Mouse (Mus musculus) olfactory bulb, adult 2 months (tissue): ENCODE measurements around the gene Rab37. TPM values are rescaled to one million over a fixed set of nuclear protein-coding genes. Genes with fewer than 3 reads are reported as not detected.

ENCODE experiments used
- H3K27ac ChIP-seq: fragments of 200-500 bp; 2 replicates; pipeline ENCODE4 v1.5.1; 2012; ENCODE audit warnings: low read depth, low read length; ENCODE audit not compliant: insufficient read depth
- H3K4me1 ChIP-seq: fragments of 200-500 bp; 2 replicates; pipeline ENCODE4 v1.6.1; 2012; ENCODE audit warnings: low read length; ENCODE audit not compliant: control insufficient read depth, insufficient read depth
- H3K4me3 ChIP-seq: fragments of 200-500 bp; 2 replicates; pipeline ENCODE4 v1.5.1; 2012; ENCODE audit warnings: mild to moderate bottlenecking, low read depth, low read length, moderate library complexity; ENCODE audit not compliant: insufficient read depth
- CTCF ChIP-seq: fragments of 200-500 bp; IDR thresholded peaks from 2 replicates; pipeline ENCODE4 v1.5.1; 2012; ENCODE audit warnings: low read depth, mild to moderate bottlenecking, low read length, moderate library complexity; ENCODE audit not compliant: insufficient read depth
- POLR2A ChIP-seq: fragments of 200-500 bp; IDR thresholded peaks from 2 replicates; pipeline ENCODE4 v1.6.1; 2012; ENCODE audit warnings: mild to moderate bottlenecking, low read depth, low read length, moderate library complexity; ENCODE audit not compliant: insufficient read depth
- WGBS: fragments of 180-500 bp; shearing (Covaris S2); methylation state at CpG from one replicate; pipeline ENCODE4 v1.1.7; 2018; 5-methylcytosine and 5-hydroxymethylcytosine counted together
- polyA plus RNA-seq: library from polyadenylated mRNA; stranded (reverse); fragments of >200 nt; gene quantifications from 2 replicates; pipeline ENCODE4 v1.2.4, GENCODE M21; 2012; ENCODE audit warnings: low replicate concordance; ENCODE audit not compliant: missing spikeins, insufficient read depth, insufficient read length

The Rab37 gene
- polyA plus RNA-seq, 1 experiment, result not detected

- no peak overlapping the region for H3K4me3 ChIP-seq
- no peak overlapping the region for H3K27ac ChIP-seq
- H3K4me1 ChIP-seq, result peaks cover 27% of the 10 kb centered on the region
- 64% methylated on average over 9 of the region's 9 CpGs for WGBS
- TF ChIP-seq POLR2A (no peak), CTCF (no peak)
Observed at GRCm38 (mm10) chr11:115161578-115162204, 70.5 kb downstream of the Rab37 start.

- Histone ChIP-seq H3K27ac (no peak overlapping the region), H3K4me3 (no peak overlapping the region), H3K4me1 (peaks cover 27% of the 10 kb centered on the region)
- TF ChIP-seq POLR2A, result no peak
- TF ChIP-seq CTCF, result no peak
- 48% methylated on average over 9 of the region's 9 CpGs for WGBS
Observed at GRCm38 (mm10) chr11:115162205-115162601, 71.0 kb downstream of the Rab37 start.

- WGBS, result 1% methylated on average over 47 of the region's 47 CpGs
- H3K4me1 ChIP-seq, result peaks cover 27% of the 10 kb centered on the region
- H3K4me3 ChIP-seq, result peak within 1 kb of the TSS; percentile 49
- TF ChIP-seq POLR2A (no peak), CTCF (no peak)
- H3K27ac ChIP-seq, result no peak within 1 kb of the TSS
Observed at GRCm38 (mm10) chr11:115162832-115163480, 71.7 kb downstream of the Rab37 start, which contains the start of gene Slc9a3r1. TSS of gene Slc9a3r1 (plus strand) at chr11:115163341.

- Histone ChIP-seq H3K27ac (no peak overlapping the region), H3K4me1 (peaks cover 27% of the 10 kb centered on the region), H3K4me3 (peak overlapping the region; percentile 49)
- WGBS, result under 1% methylated on average over 47 of the region's 47 CpGs
- TF ChIP-seq CTCF (no peak), POLR2A (no peak)
Observed at GRCm38 (mm10) chr11:115163568-115164150, 72.4 kb downstream of the Rab37 start.

- TF ChIP-seq CTCF, result no peak
- no peak for TF ChIP-seq POLR2A
- H3K4me3 ChIP-seq, result peak overlapping the region; percentile 49
- peaks cover 27% of the 10 kb centered on the region for H3K4me1 ChIP-seq
- under 1% methylated on average over 14 of the region's 14 CpGs for WGBS
- no peak overlapping the region for H3K27ac ChIP-seq
Observed at GRCm38 (mm10) chr11:115164341-115164975, 73.2 kb downstream of the Rab37 start.

- TF ChIP-seq CTCF (no peak), POLR2A (no peak)
- WGBS, result 5% methylated on average over 9 of the region's 9 CpGs
- peak overlapping the region; percentile 49 for H3K4me3 ChIP-seq
- H3K27ac ChIP-seq, result no peak overlapping the region
- peaks cover 26% of the 10 kb centered on the region for H3K4me1 ChIP-seq
Observed at GRCm38 (mm10) chr11:115164976-115165374, 73.7 kb downstream of the Rab37 start.

GRCm38 (mm10) chr11:115166776-115167175, 75.5 kb downstream of the Rab37 start:
- TF ChIP-seq CTCF (no peak), POLR2A (no peak)
- Histone ChIP-seq H3K4me3 (no peak overlapping the region), H3K4me1 (peaks cover 24% of the 10 kb centered on the region), H3K27ac (no peak overlapping the region)
- WGBS, result 84% methylated on average over 3 of the region's 3 CpGs

- Histone ChIP-seq H3K4me1 (peaks cover 30% of the 10 kb centered on the region), H3K27ac (no peak overlapping the region), H3K4me3 (no peak overlapping the region)
- TF ChIP-seq CTCF (no peak), POLR2A (0 out of 2 replicates have a peak, but pooled peaks have one; percentile 10)
- WGBS, result 79% methylated on average over 8 of the region's 8 CpGs
Observed at GRCm38 (mm10) chr11:115167631-115168249, 76.5 kb downstream of the Rab37 start.
